Mouse (Mus musculus): ENCODE measurements around the gene Bco2.

DNA sequence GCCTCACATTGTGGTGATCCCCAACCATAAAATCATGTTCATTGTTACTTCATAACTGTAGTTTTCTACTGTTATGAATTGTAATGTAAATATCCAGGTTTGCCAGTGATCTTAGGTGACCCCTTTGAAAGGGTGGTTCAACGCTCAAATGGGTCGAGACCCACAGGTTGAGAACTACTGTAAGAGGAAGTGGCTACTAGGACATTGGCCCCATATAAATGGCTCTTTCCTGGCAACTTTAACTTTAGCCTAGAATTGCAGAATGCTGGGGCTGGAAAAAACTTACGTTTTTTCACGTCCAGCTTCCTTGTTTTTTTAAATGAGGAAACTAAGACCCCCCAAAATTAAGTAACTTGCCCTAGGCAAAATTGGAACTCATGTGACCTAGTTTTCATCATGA, 12.4 kb upstream of the Bco2 start:
- TF ChIP-seq CTCF (IDR thresholded peaks at IDR 0.05; ENCODE audit: borderline replicate concordance, control insufficient read depth, extremely low read depth, insufficient read depth, low read length, poor library complexity) = no peak
- no peak for TF ChIP-seq POLR2A (IDR thresholded peaks at IDR 0.05; ENCODE audit: control insufficient read depth, extremely low read depth, insufficient read depth, low read length, poor library complexity)
